Mouse (Mus musculus) lung, postnatal 0 days (tissue): ENCODE data around the gene Mtfr1l.

Experiments
- CTCF ChIP-seq: IDR thresholded peaks from 2 replicates; pipeline ENCODE4 v1.5.1; 2016; ENCODE audit warnings: antibody characterized with exemption, mild to moderate bottlenecking
- EP300 ChIP-seq: IDR thresholded peaks from 2 replicates; pipeline ENCODE4 v1.6.1; 2016; ENCODE audit warnings: antibody characterized with exemption, mild to moderate bottlenecking, control low read depth

- TF ChIP-seq CTCF (no peak), EP300 (no peak)
Observed at GRCm38 (mm10) chr4:134494780-134495545, 40.2 kb downstream of the Mtfr1l start.
